Mouse (Mus musculus): ENCODE measurements at regions not wholly inside any gene's neighbourhood (a gene's known extent, or its start where the extent isn't known, plus 50 kb on each side); places are given as distances from the start of the nearest gene placed in this dataset.

DNA sequence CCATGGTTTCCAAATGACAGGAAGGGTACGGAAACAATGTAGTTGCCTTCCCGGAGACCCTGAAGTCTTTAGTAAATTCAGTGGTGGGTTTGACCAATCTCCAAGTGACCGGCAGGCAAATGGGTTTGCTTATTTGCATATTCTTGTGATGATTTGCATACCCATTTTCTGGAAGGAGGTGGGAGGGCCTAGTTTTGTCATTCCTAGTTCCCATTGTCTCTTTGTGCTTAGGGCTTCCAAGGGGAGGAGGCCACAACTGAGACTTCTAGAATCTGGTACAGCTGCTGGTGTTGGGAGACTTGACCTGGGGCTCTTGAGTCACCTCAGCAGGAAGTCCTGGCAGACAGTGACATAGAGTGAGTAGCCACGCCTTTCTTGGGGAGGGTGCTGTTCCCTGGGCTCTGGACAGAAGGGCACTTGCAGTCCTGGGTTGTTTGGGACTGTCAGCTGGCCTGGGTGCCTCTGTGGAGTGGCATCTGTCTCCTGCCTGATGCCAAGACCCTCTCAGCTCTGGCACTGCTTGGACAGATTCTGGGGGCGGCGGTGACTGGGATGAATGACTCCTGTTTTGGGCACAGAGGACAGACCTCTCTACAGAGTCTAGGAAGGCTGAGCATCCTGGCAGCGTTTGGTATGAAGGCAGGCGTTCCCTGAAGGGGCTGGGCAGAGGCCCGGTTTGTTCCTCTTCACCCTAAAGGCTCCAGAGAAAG is 178.0 kb downstream of the Uaca start:
- TF ChIP-seq HCFC1 (IDR thresholded peaks at IDR 0.05; ENCODE audit: borderline replicate concordance, insufficient read depth, low read length) = no peak
- TF ChIP-seq MAFK (IDR thresholded peaks at IDR 0.05; ENCODE audit: insufficient read depth, low read depth, low read length) = no peak

Measured in ES-E14 (cell line).